Mouse (Mus musculus) liver, adult (tissue): ENCODE results near the gene Exoc6.

Source experiments
- GATA4 ChIP-seq: IDR thresholded peaks from 2 replicates; pipeline ENCODE4 v1.6.1; 2014; ENCODE audit warnings: mild to moderate bottlenecking, low read length; ENCODE audit not compliant: insufficient replicate concordance

The Exoc6 gene

DNA sequence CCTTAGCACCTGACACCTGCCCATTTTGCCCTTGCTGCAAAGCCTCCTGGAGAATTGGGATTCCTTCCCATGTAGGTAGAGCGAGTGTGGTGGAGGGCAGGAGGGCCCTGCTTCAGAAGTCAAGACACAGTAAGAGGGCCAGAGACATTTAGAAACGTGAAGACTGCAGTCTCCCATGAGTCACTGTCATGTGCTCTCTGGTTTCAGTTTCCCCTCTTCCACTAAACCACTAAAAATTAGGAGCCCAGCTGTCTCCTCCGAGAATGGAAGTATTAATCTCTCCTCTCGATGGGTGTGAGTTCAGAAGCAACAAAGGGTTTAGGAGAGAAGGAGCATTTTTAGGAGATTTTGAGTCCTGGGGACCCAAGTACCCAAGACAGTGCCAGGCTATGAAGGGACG, 139.3 kb downstream of the Exoc6 start:
- no peak for TF ChIP-seq GATA4

DNA sequence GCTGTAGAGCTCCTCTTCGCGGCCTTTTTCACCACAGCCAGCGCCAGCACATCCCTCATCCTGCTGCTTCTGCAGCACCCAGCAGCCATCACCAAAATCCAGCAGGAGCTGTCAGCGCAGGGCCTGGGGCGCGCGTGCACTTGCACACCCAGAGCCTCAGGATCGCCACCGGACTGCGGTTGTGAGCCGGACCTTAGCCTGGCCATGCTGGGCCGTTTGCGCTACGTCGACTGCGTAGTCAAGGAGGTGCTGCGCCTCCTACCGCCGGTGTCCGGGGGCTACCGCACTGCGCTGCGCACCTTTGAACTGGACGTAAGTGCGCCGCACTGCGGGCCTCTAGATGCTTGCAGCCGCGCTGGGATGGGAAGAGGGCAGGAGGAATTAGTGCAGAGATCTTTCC, 140.5 kb downstream of the Exoc6 start:
- no peak for TF ChIP-seq GATA4

DNA sequence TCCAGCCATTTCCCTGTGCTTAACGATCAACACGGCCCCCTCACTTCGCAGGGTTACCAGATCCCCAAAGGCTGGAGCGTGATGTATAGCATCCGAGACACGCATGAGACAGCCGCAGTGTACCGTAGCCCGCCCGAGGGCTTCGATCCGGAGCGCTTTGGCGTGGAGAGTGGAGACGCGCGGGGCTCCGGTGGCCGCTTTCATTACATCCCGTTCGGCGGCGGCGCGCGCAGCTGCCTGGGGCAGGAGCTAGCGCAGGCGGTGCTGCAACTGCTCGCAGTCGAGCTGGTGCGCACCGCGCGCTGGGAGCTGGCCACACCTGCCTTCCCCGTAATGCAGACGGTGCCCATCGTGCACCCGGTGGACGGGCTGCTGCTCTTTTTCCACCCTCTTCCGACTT, 142.7 kb downstream of the Exoc6 start:
- no peak for TF ChIP-seq GATA4

DNA sequence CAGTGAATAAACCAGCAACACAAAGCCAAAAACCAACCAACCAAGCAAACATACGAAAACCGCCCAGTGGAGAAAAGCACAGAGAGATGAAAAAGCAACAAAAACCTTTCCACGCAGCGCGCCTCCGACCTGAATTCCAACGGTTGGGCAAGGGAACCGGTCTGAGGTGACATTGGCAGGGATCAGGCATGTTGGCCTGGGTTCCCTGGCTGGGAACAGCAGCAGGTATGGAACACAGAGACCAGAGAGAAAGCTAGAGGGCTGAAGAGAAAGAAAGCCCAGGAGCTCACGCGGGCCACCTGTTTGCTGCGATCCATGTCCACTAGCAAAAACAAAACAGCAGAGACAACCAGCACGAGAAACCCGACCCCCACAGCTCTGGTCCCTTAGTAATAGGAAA, 144.9 kb downstream of the Exoc6 start:
- TF ChIP-seq GATA4 = no peak

DNA sequence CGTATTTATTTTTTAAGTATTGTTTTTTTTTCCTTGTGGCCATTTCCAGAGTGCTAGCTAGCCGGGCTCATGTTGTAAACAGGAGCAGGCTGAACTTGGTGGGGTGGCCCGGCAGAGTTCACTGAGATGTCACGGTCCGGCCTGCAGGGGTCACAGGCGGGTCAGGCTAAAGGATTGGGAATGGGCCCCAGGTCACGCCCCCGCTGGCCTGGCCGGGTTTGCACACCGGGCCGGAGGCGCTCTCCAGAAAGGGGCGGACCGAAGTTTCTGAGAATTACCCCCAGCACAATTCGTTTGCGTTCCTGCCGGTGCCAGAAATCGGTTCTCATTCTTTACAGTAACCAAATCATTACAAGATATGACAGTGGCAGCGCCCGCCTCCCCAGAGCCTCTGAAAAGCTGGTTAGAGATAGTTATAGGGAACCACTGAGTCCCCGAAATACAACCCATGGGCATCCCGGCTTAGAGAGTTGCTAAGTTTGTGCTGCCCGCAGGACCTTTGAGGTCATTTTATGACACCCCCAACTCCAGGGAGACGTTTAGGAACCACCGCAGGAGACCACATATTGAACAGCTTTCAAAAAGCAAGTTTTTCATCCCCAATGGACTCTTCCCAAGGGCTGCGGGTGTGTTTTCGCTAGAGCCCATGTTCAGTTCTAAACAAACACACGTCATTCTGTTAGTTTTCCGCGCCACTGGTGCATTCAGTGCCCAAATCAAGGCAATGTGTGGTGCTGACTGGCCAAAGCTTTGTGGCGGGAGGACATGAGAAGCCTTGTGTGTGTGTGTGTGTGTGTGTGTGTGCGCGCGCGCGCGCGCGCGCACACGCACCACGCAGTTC, 145.8 kb downstream of the Exoc6 start:
- no peak for TF ChIP-seq GATA4

DNA sequence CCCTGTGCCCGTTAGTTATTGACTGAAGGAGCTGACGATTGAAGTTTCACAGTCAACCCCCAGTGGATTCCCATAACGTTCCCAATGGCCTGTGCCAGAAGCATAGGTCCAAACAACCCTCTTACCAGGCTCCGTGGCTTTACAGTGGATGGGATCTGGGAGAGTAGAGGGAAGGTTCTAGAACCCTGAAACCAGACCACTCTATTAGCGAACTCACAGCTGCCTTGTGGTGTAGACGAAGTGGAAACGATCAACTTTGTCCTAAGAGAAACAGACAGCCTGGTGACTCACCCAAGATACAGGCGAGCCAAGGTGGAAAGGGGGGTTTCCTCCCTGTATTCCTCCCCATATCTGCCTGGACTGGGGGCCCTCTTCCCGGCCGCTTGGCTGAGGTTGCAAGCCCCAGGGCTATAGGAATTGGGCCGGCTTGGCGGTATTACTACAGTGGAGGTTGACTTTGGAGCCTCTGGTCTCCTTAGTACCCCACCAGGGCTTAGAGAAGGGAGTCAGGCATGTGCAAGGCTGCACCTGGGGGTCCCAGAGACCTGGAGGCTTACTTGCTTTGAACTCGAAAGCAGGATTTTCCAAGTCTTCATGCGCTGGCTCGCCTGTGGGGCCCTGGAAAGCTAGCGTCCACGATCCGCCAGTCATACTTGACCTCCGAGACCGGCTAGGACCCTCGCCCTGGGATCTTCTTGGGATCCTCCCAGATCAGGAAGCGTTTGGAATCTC, 146.6 kb downstream of the Exoc6 start:
- TF ChIP-seq GATA4 = no peak

DNA sequence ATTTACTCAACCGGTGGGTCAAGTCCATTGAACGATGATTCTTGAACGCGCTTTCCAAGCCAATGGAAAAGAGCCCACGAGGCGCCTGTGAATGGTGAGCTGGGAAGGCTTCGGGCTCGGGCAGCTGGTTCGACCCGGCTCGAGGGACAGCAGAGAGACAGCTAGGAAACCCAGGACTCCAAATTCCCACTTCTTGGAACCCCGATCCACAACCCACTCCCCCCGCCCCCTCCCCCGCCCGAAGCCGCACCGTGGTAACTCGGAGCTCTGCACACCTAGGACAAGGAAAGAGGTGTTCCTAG, 147.1 kb downstream of the Exoc6 start:
- TF ChIP-seq GATA4 = no peak

DNA sequence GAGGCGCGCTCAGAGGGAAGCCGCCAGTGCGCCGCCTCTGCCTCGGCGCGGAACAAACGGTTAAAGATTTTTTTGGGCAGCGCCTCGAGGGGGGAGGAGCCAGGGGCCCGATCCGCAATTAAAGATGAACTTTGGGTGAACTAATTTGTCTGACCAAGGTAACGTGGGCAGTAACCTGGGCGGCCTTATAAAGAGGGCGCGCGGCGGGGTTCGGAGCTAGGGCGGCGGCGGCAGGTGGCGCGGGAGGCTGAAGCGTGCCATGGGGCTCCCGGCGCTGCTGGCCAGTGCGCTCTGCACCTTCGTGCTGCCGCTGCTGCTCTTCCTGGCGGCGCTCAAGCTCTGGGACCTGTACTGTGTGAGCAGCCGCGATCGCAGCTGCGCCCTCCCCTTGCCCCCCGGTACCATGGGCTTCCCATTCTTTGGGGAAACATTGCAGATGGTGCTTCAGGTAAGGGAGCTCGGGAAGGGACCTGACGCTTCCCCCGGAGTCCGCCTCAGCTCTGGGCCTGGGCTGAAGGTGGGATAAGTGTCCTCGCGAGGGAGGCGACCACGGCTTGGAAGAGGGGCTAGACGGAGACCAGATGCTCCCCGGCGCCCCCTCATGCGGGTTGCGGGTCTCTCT, 147.5 kb downstream of the Exoc6 start, which contains the start of gene Cyp26a1:
Cyp26a1 (plus strand) TSS at position 148 of the 622 bp plus-strand sequence.
- no peak for TF ChIP-seq GATA4

DNA sequence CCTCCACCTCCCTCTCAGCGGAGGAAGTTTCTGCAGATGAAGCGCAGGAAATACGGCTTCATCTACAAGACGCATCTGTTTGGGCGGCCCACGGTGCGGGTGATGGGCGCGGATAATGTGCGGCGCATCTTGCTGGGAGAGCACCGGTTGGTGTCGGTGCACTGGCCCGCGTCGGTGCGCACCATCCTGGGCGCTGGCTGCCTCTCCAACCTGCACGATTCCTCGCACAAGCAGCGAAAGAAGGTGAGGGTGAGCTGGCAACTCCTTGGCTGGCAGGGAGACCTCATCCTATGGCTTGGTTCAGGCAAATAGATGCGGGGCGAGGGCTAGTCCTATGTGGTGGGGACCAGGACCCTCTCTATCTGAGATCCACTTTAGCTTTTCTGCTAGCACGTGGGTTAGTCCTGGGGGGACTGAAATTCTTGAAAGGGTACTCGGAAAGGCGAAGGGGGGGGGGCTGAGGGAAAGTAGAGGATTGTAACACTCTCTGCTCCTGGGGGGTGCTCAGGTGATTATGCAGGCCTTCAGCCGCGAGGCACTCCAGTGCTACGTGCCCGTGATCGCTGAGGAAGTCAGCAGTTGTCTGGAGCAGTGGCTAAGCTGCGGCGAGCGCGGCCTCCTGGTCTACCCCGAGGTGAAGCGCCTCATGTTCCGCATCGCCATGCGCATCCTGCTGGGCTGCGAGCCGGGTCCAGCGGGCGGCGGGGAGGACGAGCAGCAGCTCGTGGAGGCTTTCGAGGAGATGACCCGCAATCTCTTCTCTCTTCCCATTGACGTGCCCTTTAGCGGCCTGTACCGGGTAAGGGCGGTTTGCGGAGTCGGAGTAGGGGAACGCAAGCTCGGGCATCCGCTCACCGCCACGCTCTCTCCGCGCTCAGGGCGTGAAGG, 148.3 kb downstream of the Exoc6 start:
- no peak for TF ChIP-seq GATA4

DNA sequence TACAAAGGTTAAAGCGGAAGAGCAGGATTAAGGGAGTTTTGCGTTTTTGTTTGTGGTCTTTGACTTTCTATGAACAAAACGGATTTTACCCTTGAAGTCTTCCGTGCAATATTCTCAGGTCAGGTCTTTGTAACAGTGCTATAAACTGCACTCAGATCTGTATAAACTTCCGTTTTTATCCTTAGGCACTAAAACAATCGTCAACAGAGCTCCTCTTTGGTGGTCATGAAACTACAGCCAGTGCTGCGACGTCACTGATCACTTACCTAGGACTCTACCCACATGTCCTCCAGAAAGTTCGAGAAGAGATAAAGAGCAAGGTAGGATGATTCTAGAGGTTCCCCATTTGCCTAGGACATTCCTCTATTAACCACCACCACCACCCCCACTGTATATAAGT, 149.5 kb downstream of the Exoc6 start:
- TF ChIP-seq GATA4 = no peak

DNA sequence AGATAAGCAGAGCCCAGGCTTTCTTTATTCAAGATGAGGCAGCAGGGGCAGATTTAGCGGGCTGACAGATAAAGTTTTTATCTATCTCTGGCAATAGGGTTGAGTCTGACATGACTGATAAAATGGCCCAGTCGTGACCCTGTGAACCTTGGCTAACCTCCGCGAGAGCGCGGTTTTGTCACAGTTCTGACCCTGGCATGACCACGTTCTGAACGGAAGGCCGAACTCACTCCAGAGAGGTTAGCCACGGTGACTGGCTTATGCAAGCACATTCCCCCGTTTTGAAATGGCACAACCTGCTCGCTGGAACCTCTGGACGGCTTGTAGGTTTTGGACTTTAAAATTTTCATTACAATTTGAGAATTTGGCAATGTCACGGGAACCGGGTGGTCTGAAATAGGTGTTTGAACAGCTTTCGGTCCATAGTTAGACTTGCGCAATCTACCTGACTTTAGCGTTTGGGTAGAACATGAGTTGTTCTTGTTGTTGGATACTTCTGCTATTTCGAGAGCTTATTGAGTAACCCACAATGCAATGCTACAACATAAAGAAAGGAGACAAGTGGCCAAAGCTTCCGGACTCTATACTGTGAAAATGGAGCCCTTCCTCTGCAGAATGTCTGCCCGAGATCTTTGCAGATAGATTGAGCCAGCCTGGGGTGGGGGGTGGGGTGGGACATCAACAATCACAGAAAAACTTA, 152.3 kb downstream of the Exoc6 start:
- peak; percentile 84; the same call in 1 of the 2 replicates for TF ChIP-seq GATA4

DNA sequence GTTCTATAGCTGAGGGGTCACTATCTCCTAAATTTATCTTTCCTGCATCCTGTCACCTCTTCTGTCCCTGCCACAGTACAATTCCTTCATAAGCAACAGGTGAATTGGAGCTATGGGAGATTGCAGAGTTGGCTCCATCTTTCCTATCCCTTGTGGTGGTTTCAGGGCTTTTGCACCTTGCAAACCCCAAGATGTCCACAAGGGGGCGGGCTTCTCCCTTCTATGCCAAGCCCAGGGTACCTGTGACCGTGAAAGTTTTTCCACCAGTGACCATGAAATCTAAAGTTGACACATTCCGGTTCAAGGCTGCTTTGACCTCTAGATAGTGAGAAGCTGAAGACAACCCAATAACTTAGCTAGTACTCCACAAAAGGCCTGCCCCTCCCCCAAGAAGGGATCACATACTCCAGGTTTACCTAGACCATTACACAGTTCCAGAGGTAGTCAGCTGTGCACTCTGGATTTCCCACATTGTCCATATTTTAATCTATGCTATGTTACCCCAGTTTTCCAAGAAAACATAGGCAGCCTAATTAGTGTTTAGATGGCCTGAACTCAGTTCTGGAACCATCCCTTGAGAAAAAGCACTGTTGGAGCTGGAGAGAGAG, 153.8 kb downstream of the Exoc6 start:
- TF ChIP-seq GATA4 = no peak

DNA sequence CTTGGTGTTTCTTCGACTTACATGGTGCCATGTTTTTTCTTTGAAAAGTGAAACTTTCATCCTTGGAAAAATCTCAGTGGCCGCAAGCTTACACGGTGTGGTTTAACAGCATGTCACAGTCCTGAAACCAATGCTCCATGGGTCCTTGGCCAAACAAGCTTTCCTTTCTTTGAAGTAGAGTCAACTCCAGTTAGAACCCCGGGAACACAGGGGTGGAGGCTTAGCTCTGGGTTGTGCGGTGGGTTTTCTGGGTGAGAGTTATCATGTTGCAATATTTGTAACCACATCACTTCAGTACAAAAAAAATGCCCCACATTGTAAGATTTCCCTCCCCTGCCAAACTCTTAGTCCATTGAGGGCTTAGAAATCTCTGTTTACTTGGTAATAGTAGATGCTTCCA, 155.5 kb downstream of the Exoc6 start:
- TF ChIP-seq GATA4 = no peak

DNA sequence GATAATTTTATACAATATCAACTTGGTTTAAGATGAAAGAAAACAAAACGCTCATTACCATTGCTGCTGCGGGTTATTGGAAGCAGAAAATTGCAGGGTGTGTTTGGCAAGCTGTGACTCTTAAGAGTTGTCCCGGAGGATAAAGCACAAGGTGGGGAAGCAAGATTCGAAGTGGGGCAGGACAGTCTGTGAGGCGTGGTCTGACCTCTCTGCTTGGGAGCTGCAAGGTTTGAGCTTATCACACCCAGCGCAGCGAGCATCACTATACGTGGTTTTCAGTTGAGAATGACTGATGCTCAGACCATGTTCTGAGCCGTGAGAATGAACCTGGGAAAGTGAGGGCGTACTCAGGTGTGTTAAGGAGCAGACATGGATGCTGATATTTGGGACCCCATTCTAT, 164.5 kb downstream of the Exoc6 start:
- no peak for TF ChIP-seq GATA4

DNA sequence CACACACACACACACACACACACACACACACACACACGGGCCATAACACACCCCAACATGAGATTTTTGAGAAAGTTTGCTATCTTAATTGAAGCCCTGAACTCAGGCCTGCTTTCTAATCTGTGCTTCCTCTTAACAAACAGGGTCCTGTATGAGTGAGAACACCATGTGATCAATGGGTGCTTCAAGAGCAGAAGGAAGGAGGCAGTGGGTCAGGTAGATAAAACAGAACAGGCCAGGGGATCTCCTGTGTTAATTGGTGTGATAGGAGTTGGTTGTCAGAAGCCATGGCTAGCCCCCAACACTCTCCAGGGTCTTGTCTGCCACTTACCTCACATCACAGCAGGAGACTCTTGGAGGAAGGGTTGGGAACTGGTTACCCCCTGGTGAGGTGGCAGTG, 165.8 kb downstream of the Exoc6 start:
- TF ChIP-seq GATA4 = no peak
